Mouse (Mus musculus): Measurements from ENCODE around the gene D11Wsu47e.

The D11Wsu47e gene

DNA sequence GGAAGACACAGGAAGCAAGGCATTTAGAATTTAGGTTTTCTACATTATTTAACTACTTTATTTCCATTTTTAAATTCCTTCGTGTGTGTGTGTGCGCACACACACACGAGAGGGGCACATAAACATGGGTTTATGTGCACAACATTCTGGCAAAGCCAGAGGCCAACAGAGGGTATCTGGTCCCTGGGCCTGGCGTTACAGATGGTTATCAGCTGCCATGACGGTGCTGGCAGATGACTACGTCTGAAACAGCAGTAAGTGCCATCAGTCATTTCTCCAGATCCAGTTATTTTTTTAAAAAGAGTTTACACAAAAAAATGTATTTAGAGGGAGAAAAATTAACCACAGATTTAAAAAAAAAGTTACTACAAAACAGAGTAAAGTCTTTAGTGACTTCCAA is 18.0 kb upstream of the D11Wsu47e start:
- no peak for DNase-seq (ENCODE audit: low spot score in 2 of 2)

DNA sequence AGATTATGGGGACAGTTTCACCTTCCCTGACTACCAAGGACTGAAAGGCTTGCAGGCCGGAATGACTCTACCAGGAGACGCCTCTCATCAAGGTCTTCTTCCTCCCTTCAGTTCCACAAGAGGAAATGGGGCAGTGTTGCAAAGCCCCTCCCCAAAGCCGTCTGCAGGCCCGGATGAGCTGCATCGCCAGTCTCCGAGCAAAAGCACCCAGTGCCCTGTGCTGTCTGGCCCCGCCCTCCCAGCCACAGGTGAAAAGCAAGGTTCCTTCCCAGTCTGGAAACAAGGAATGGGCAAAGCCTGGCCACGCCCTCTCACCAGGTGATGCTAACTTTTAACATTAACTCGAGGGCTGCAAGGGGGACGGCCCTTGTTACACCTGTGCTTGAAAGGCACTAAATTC is 17.6 kb upstream of the D11Wsu47e start:
- peak in 1 of 2 experiments; percentile 26 for DNase-seq (ENCODE audit: low spot score in 2 of 2)

GRCm38 (mm10) chr11:113667122-113667521 is 17.1 kb upstream of the D11Wsu47e start:
- DNase-seq (ENCODE audit: low spot score in 2 of 2): no peak

DNA sequence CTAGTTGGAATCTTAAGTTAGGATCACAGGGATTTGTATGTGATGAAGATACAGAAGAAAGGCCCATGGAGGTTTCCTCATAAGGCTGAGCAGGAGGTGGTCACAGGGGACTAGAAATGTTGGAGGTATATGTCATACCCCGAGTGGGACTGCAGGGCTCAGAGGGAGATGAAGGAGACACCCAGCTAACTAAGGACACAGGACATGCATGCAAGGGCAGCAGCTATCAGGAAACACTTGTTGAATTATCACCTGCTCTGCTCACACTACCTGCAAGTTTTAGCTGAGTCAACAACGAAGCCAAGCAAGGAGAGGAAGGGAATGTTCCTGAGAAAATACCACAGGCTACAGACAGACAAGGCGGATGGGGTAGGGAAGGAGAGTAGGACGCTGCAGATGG is 16.5 kb upstream of the D11Wsu47e start:
- no peak for DNase-seq (ENCODE audit: low spot score in 2 of 2)

DNA sequence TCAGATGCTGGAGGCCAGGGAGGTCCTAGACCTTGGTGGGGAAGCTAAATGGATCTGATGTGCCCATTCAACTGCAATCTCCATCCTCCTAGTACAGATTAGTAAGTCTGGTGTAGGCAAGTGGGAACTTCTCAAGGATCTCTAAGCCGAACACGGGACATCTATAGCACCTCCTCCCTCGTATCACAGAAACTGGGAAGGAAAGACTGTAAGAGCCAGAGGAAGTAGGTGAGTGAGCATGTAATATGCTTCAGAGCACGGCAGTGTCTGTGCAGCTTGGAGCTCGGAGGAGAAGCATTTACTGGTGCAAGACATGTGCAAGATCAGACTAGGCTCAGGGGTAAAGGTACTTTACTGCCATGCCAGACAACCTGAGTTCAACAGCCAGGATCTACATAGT is 15.4 kb upstream of the D11Wsu47e start:
- no peak for DNase-seq (ENCODE audit: low spot score in 2 of 2)

- DNase-seq (ENCODE audit: low spot score in 2 of 2): no peak
Observed at GRCm38 (mm10) chr11:113669711-113670110, 14.5 kb upstream of the D11Wsu47e start.

DNA sequence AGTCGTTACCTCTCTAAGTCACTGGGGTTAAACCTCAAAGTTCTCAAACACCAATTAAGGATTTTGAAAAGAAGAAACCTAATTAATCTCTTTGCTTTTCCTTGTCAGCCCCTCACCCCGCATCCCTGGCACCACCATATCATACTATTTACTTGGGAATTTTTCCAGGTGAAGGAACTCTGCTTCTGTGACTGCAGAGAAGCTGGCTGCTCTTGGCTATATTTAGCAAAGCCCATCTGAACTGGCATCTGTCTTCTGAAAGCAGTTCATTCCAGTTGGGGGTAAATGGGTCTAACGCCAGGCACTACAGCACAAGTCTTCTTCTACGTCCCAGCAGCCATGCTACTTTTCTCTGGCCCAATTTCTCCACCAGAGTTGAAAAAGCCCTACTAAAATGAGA is 10.6 kb upstream of the D11Wsu47e start:
- DNase-seq (ENCODE audit: low spot score in 2 of 2): no peak

DNA sequence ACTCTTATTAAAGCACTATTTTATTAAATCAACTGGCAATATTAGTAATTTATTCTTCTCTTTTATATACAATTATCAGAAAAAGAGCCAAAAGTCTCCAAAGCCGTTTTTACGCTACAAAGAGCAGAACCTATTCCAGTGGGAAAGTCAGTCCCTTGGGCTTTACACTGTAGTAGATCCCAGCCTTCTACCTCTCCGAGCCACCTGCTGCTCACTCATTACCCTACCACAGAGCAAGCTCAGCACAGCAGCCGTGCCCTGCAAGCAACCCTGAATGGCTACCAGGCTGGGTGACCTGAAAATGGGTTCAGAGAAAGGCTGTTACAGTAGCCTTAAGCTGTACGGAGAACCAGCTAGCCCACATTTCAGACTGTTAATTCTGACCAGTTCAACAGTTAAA is 9.6 kb upstream of the D11Wsu47e start:
- DNase-seq (ENCODE audit: low spot score in 2 of 2): no peak

- no peak for DNase-seq (ENCODE audit: low spot score in 2 of 2)
Observed at GRCm38 (mm10) chr11:113676847-113677246, 7.4 kb upstream of the D11Wsu47e start.

DNA sequence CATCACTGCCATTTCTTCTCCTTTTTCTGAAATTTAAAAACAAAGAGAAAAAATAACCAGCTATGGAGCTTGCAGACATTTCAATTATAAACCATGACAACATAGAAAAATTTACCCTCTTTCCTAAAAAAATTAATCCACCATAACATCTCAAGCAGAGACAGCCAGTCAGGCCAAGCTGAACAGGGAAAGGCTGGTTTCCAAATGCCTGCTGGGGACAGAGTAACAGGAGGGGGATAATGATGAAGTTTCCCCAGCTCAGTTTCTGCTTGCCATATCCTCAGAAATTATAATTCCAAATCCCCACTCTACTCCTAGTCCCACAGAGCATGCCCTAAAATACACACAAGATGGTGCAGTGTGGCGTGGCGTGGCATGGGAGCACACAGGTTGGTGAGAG is 6.8 kb upstream of the D11Wsu47e start:
- DNase-seq (ENCODE audit: low spot score in 2 of 2): no peak

- DNase-seq (ENCODE audit: low spot score in 2 of 2): no peak
Observed at GRCm38 (mm10) chr11:113678373-113678772, 5.8 kb upstream of the D11Wsu47e start.

DNA sequence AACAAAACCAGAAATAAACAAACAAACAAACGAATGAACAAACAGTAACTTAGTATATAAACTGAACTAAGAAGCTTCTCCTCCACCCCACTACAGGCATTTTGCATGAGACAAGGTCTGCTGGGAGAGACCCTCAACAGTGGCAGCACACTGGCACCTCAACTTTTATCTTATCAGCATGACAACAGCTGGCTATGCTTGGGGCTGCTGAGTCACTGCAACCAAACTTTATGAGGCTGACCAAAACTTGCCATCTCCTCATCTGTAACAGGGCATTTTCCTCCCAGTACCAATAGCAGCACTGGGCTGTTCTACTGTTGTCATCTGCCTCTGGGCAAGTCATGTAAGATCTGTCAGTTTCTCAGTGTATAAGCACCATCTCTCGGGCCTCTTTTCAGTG is 3.3 kb upstream of the D11Wsu47e start:
- DNase-seq (ENCODE audit: low spot score in 2 of 2): peak in 1 of 2 experiments; percentile 36

GRCm38 (mm10) chr11:113681979-113682378 is 2.2 kb upstream of the D11Wsu47e start:
- DNase-seq (ENCODE audit: low spot score in 2 of 2): no peak

DNA sequence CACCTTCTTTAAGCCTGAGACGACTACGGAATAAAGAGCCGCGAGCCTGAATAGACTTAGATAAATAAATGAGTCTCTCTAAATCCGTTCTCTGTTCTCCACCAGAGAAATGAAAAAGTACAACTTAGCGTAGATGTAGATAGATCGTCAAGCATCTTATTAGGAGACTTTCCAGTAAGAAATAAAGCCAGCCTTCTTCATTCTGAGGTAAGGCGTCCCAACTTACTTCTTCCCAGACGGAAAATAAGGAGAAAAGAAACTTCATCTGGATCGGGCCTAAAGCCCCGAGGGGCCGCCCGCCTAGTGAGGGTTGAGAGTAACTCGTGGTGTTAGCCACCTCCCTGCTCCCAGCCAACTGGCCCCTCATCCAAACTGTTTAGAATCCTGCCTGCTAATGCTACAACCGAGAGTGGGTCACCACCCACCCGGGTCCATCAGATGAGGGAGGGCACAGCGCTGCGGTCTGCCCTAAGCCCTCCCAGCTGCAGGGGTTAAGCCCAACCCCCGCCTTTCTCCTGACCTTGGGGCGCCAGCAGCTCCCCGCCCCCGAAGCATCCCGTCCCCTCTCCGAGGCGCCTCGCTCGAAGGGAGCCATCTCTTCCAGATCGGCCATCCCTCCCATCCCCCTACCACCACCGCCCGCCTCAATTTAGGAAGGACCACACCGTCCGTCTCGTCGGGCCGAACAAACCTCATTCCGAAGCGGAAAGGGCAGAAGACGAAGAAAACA is 1.1 kb upstream of the D11Wsu47e start:
- DNase-seq (ENCODE audit: low spot score in 2 of 2): peak; percentile 52 to 60

GRCm38 (mm10) chr11:113683627-113683956 is 620 bp upstream of the D11Wsu47e start:
- no peak for DNase-seq (ENCODE audit: low spot score in 2 of 2)

DNA sequence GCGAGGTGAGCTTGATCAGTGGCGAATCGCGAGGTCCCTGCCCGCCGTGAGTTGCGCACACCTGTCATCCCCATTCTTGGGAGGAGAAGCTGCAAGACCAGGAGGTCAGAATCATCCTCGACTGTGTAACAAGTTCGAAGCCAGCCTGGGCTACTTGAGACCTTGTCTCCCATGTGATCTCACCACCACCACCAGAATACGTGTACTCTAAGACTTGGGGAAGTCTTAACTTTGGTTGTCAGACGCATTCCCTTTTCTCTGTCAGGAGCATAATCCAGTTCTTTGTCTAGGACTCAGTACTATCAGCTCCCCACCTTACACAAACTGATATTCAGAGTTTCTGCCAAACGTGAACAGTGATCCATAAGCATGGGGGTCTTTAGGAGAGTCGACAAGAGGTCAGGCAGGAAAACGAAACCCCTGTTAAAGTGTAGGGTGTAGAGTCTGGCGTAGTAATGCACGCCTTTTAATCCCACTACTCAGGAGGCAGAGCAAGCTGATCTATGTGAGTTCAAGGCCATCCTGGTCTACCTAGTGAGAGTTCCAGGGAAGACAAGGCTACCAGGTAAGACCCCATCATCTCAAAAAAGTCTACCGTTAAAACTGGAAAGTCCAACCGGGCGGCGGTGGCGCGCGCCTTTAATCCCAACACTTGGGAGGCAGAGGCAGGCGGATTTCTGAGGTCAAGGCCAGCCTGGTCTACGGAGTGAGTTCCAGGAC is 655 bp downstream of the D11Wsu47e start:
- no peak for DNase-seq (ENCODE audit: low spot score in 2 of 2)

GRCm38 (mm10) chr11:113687031-113687430 is 2.8 kb downstream of the D11Wsu47e start:
- DNase-seq (ENCODE audit: low spot score in 2 of 2): no peak

DNA sequence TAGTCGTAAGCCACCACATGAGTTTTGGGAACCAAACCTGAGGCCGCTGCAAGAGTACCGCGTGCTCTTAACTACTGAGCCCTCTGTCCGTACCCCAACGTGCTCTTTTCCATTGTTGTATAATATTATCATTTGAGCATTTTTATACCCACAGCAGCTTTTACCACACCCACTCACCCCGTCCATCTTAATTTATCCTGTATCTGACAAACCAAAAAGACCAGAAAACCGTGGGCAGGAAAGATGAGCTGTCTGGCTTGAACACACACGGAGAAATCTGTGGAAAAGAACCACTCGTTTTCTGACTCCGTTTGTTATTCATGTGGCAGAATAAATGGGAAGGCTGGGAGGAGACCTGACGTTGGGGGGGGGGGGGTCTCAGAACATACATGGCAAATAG is 6.3 kb downstream of the D11Wsu47e start:
- DNase-seq (ENCODE audit: low spot score in 2 of 2): no peak

- peak in 1 of 2 experiments; percentile 14 for DNase-seq (ENCODE audit: low spot score in 2 of 2)
Observed at GRCm38 (mm10) chr11:113691318-113691717, 7.1 kb downstream of the D11Wsu47e start.

- DNase-seq (ENCODE audit: low spot score in 2 of 2): no peak
Observed at GRCm38 (mm10) chr11:113691851-113692250, 7.6 kb downstream of the D11Wsu47e start.

GRCm38 (mm10) chr11:113697571-113697970 is 13.4 kb downstream of the D11Wsu47e start:
- DNase-seq (ENCODE audit: low spot score in 2 of 2): no peak

DNA sequence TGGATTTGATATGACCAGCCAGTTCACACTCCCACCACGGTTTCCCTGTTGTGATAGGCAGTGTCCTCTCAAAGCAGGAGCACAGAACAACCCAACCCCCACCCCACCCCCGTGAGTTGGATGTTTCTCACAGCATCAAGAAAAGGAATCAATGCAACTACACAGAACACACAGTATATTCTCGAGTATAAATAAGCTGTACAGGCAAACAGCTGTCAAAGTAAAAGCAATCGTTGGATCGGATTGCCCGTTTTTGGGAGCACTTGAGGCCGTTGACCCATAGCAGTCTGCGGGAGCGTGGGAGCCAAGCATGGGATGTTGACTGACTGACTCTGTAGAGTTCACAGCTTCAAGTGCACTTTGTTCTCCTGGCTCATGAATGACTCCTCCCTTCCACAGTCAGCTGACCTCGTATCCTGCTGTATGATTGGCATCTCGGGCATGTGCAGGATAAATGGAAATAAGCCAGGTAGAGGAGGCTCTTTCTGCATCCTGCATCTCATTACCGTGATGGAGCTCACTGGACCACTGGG is 13.9 kb downstream of the D11Wsu47e start:
- no peak for DNase-seq (ENCODE audit: low spot score in 2 of 2)

GRCm38 (mm10) chr11:113699643-113700042 is 15.4 kb downstream of the D11Wsu47e start:
- no peak for DNase-seq (ENCODE audit: low spot score in 2 of 2)

Data from spleen, postnatal 36 days (tissue).